Mouse (Mus musculus) layer of hippocampus, adult 18-20 months (tissue): Measurements from ENCODE around the gene Mtmr3. TPM values are rescaled to one million over a fixed set of nuclear protein-coding genes. Genes with fewer than 3 reads are reported as not detected.
"Not testable (repeated sequence)": the region's sequence is repeated elsewhere in the genome, so short reads cannot be mapped to it uniquely, and the experiment has no call there.

Source experiments
- DNase-seq, 2 experiments: peaks; one replicate each; pipeline ENCODE4 v3.0.0; 2022; ENCODE audit warnings: low spot score in 2 of 2
- total RNA-seq, 2 experiments: library from RNA; stranded (reverse); gene quantifications; 2 replicates each; pipeline ENCODE4 v1.2.3; 2021

Mtmr3 gene
- total RNA-seq, 2 experiments from 2014 or later, result 69.1 to 71.2 TPM

- DNase-seq, result no peak
Observed at GRCm38 (mm10) chr11:4602691-4603441, 8.2 kb upstream of the Mtmr3 start.

GRCm38 (mm10) chr11:4601890-4602289, 7.2 kb upstream of the Mtmr3 start:
- no peak for DNase-seq

GRCm38 (mm10) chr11:4599916-4600315, 5.3 kb upstream of the Mtmr3 start:
- DNase-seq, result no peak

- DNase-seq, result no peak
Observed at GRCm38 (mm10) chr11:4598411-4598810, 3.7 kb upstream of the Mtmr3 start.

GRCm38 (mm10) chr11:4593849-4594607, 635 bp downstream of the Mtmr3 start:
- peak; percentile 7 to 29 for DNase-seq

GRCm38 (mm10) chr11:4593491-4593848, 1.2 kb downstream of the Mtmr3 start:
- DNase-seq, result no peak

GRCm38 (mm10) chr11:4591811-4592210, 2.9 kb downstream of the Mtmr3 start:
- DNase-seq, result no peak

- peak; percentile 12 to 55 for DNase-seq
Observed at GRCm38 (mm10) chr11:4578682-4579081, 16.0 kb downstream of the Mtmr3 start.

GRCm38 (mm10) chr11:4577079-4577478, 17.6 kb downstream of the Mtmr3 start:
- DNase-seq, result no peak

GRCm38 (mm10) chr11:4576090-4576732, 18.5 kb downstream of the Mtmr3 start:
- DNase-seq, result not testable (repeated sequence)

GRCm38 (mm10) chr11:4571491-4571901, 23.2 kb downstream of the Mtmr3 start:
- DNase-seq, result peak; percentile 8 to 52

- DNase-seq, result no peak
Observed at GRCm38 (mm10) chr11:4566333-4566732, 28.3 kb downstream of the Mtmr3 start.

GRCm38 (mm10) chr11:4565545-4565944, 29.1 kb downstream of the Mtmr3 start:
- DNase-seq, result no peak

- no peak for DNase-seq
Observed at GRCm38 (mm10) chr11:4553274-4554063, 41.2 kb downstream of the Mtmr3 start.

- DNase-seq, result no peak
Observed at GRCm38 (mm10) chr11:4547569-4547968, 47.1 kb downstream of the Mtmr3 start.

- DNase-seq, result no peak
Observed at GRCm38 (mm10) chr11:4545976-4546375, 48.7 kb downstream of the Mtmr3 start.

- DNase-seq, result no peak
Observed at GRCm38 (mm10) chr11:4545401-4545800, 49.3 kb downstream of the Mtmr3 start.

GRCm38 (mm10) chr11:4544627-4544921, 50.1 kb downstream of the Mtmr3 start:
- not testable (repeated sequence) for DNase-seq

GRCm38 (mm10) chr11:4543746-4544626, 50.7 kb downstream of the Mtmr3 start:
- DNase-seq, result no peak

GRCm38 (mm10) chr11:4543040-4543551, 51.6 kb downstream of the Mtmr3 start:
- no peak for DNase-seq
